Mouse (Mus musculus) layer of hippocampus, adult 2 months (tissue): ENCODE measurements at regions not wholly inside any gene's neighbourhood (a gene's known extent, or its start where the extent isn't known, plus 50 kb on each side); places are given as distances from the start of the nearest gene placed in this dataset.

Experiments
- DNase-seq, 2 experiments: peaks; one replicate each; pipeline ENCODE4 v3.0.0; 2022; ENCODE audit warnings: low spot score in 2 of 2
- H3K27ac ChIP-seq: fragments of 200-600 bp; 2 replicates; pipeline ENCODE4 v1.8.1; 2022
- H3K4me3 ChIP-seq: fragments of 200-600 bp; 2 replicates; pipeline ENCODE4 v1.8.1; 2022; ENCODE audit warnings: mild to moderate bottlenecking
- CTCF ChIP-seq: fragments of 200-600 bp; conservative IDR thresholded peaks from 2 replicates; pipeline ENCODE4 v1.8.1; 2022; ENCODE audit warnings: antibody characterized with exemption, mild to moderate bottlenecking, moderate library complexity

DNA sequence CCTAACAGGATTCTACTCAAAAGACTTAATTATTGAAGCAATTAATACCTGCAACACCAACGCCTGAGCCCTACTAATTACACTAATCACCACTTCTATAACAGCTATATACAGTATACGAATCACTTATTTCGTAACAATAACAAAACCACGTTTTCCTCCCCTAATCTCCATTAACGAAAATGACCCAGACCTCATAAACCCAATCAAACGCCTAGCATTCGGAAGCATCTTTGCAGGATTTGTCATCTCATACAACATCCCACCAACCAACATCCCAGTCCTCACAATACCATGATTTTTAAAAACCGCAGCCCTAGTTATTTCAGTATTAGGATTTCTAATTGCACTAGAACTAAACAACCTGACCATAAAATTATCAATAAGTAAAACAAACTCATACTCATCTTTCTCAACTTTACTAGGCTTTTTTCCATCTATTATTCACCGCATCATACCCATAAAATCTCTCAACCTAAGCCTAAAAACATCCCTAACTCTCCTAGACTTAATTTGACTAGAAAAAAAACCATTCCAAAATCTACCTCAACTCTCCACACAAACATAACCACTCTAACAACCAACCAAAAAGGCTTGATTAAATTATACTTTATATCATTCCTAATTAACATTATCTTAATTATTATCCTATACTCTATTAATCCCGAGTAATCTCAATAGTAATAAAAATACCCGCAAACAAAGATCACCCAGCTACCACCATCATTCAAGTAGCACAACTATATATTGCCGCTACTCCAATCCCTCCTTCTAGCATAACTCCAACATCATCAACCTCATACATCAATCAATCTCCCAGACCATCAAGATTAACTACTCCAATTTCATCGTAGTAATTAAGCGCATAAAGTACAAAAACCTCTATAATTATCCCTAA, 830.9 kb upstream of the Tyrp1 start:
- DNase-seq, result no peak
- no peak overlapping the region for H3K27ac ChIP-seq
- TF ChIP-seq CTCF, result no peak
- no peak overlapping the region for H3K4me3 ChIP-seq

DNA sequence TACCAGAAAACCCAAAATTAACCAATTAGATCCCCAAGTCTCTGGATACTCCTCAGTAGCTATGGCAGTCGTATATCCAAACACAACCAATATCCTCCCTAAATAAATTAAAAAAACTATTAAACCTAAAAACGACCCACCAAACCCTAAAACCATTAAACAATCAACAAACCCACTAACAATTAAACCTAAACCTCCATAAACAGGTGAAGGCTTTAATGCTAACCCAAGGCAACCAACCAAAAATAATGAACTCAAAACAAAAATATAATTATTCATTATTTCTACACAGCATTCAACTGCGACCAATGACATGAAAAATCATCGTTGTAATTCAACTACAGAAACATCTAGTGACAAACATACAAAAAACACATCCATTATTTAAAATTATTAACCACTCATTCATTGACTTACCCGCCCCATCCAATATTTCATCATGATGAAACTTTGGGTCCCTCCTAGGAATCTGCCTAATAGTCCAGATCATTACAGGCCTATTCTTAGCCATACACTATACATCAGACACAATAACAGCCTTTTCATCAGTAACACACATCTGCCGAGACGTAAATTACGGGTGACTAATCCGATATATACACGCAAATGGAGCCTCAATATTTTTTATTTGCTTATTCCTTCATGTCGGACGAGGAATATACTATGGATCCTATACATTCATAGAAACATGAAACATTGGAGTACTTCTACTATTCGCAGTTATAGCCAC, 830.1 kb upstream of the Tyrp1 start:
- H3K27ac ChIP-seq, result no peak overlapping the region
- no peak overlapping the region for H3K4me3 ChIP-seq
- TF ChIP-seq CTCF, result no peak
- DNase-seq, result no peak

DNA sequence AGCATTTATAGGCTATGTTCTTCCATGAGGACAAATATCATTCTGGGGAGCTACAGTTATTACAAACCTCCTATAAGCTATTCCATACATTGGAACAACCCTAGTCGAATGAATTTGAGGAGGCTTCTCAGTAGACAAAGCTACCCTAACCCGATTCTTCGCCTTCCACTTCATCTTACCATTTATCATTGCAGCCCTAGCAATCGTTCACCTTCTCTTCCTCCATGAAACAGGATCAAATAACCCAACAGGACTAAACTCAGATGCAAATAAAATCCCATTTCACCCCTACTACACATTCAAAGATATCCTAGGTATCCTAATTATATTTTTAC, 829.6 kb upstream of the Tyrp1 start:
- TF ChIP-seq CTCF, result no peak
- H3K27ac ChIP-seq, result no peak overlapping the region
- H3K4me3 ChIP-seq, result no peak overlapping the region
- DNase-seq, result no peak

DNA sequence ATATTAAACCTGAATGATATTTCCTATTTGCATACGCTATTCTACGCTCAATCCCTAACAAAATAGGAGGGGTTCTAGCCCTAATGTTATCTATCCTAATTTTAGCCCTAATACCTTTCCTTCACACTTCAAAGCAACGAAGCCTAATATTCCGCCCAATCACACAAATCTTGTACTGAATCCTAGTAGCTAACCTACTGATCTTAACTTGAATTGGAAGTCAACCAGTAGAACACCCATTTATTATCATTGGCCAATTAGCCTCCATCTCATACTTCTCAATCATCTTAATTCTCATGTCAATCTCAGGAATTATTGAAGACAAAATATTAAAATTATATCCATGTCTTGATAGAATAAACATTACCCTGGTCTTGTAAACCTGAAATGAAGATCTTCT, 829.1 kb upstream of the Tyrp1 start:
- TF ChIP-seq CTCF, result no peak
- DNase-seq, result no peak
- Histone ChIP-seq H3K27ac (no peak overlapping the region), H3K4me3 (no peak overlapping the region)

DNA sequence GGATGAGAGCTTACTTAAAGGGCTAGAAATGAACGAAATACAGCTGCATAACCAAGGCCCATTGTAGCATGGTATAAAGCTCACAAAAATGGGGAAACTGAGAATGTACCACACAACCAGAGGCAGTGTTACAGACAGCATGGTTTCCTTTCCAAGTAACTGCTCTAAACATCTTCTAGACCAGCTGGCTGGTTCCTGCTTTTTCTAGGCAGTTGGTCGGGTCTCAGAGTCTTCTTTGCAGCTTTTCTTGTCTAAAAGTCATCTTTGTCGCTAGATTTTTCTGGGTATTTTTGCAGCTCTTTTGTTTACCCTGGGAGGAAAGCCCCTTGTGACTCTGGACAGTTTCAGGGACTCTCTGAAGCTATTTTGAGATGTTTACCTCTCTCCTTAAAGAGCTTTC, 806.0 kb upstream of the Tyrp1 start:
- Histone ChIP-seq H3K4me3 (no peak overlapping the region), H3K27ac (no peak overlapping the region)
- TF ChIP-seq CTCF, result no peak
- DNase-seq, result no peak

DNA sequence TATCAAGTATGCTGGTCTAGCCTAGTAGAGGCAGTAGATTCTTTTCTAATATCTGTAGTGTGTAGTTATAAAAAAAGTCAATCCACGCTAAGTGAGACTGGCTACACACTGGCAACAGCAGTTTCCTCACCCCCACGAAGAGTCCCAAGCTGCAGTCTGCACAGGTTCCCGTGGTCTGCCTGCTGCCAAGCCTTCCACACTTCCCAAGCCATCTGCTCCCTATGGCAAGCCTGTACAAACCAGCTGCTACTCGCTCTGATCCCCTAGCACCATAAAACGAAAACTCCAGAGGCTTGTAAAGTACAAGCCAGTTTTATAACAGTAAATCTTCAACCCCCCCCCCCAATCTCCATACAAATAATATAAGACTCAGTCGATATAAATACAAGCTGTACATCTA, 786.0 kb upstream of the Tyrp1 start:
- Histone ChIP-seq H3K27ac (peak overlapping the region; percentile 73), H3K4me3 (no peak overlapping the region)
- no peak for TF ChIP-seq CTCF
- DNase-seq, result peak; percentile 79 to 87
